Mouse (Mus musculus) frontal cortex, postnatal 10 days (tissue): ENCODE data around the gene Gcnt1.

Experiments
- DNase-seq, 2 experiments: peaks; one replicate each; pipeline ENCODE4 v3.0.0; 2022; ENCODE audit warnings: low spot score in 2 of 2, mixed read lengths in 1 of 2

Gcnt1 gene

GRCm38 (mm10) chr19:17327881-17328404 is 44.7 kb downstream of the Gcnt1 start:
- DNase-seq, result no peak

- no peak for DNase-seq
Observed at GRCm38 (mm10) chr19:17323689-17324241, 48.9 kb downstream of the Gcnt1 start.

- DNase-seq, result no peak
Observed at GRCm38 (mm10) chr19:17323006-17323688, 49.5 kb downstream of the Gcnt1 start.

- DNase-seq, result no peak
Observed at GRCm38 (mm10) chr19:17319770-17320169, 52.9 kb downstream of the Gcnt1 start.

GRCm38 (mm10) chr19:17318733-17319132 is 53.9 kb downstream of the Gcnt1 start:
- DNase-seq, result no peak

DNA sequence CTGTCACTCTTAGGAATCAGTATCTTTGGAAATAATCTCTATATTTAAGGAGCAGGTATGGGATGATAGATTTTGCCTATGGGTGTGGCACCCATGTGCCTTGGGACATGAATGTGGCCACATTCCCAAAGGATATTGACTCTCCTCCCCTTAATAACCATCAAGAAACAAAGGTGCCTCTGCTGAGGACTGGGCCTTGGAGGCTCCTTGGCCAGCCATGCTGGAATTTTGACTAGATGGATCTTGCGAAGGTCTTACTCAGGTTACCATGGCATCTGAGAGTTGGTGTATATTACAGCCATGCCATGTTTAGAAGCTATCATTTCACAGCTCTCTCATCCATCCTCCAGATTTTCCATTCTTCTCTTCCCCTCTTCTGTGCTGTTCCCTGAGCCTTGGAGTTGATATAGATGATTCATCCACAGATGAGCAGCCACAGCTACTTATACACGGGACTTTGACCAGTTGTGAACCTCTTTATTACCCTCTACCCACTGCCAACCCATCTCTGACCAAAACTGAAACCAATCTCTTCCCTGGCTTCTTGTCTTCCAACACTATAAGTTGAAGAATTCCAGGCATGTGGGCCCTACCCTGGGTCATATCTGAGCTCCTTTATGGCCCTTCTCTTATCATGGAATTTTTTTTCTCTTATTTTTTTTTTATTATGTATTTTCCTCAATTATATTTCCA is 56.2 kb downstream of the Gcnt1 start:
- no peak for DNase-seq

DNA sequence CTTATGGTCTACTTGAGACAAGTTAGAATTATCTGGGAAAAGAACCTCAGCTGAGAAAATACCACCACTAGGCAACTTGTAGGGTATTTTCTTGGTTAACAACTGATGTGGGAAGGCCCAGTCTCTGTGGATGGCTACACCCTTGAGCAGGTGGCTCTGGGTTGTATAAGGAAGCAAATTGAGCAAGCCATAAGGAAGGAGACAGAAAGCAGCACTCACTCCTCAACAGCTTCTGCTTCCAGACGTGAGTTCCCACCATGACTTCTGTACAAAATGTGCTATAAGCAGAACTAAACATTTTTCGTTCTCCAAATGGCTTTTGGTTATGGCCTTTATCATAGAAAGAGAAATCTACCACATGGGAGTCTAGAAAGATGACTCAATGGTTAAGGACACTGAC is 58.2 kb downstream of the Gcnt1 start:
- DNase-seq, result no peak

DNA sequence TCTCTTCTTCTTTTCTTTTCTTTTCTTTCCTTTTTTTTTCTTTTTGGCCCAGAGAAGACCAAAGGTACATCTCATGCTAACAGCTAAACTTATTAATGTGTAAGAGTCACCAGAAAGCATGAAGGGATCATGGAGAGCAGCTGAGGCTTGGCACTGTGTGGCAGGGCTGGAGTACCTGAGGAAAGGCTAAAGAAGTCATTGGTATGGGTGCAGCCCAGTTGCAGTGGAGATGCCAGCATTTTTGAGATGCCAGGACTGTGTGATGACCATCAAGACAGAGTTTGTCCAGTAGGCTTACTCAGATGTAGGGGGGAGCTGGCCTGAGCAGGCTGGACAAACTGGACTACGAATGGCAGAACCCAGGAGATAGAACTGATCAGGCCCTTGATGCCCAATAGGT is 58.9 kb downstream of the Gcnt1 start:
- DNase-seq, result no peak

- no peak for DNase-seq
Observed at GRCm38 (mm10) chr19:17312671-17313180, 59.9 kb downstream of the Gcnt1 start.

- no peak for DNase-seq
Observed at GRCm38 (mm10) chr19:17311501-17311900, 61.1 kb downstream of the Gcnt1 start.

DNA sequence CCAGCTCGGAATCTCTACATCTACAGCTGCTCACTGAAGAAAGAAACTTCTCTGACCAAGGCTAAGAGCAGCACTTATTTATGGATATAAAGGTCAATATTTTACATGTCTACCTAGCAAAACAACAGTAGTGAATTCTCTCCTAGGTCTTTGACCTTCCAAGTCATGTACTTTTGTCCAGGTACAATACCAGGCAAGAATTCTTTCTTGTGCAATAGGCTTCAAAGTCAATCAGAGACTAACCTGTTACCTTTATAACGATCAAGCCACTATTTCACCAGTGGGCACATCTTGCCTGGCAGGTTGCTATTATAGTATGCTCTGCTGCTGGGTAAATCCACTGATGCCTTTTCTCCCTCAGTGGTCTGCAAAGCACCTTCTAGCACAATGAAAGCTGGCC is 61.6 kb downstream of the Gcnt1 start:
- no peak for DNase-seq

DNA sequence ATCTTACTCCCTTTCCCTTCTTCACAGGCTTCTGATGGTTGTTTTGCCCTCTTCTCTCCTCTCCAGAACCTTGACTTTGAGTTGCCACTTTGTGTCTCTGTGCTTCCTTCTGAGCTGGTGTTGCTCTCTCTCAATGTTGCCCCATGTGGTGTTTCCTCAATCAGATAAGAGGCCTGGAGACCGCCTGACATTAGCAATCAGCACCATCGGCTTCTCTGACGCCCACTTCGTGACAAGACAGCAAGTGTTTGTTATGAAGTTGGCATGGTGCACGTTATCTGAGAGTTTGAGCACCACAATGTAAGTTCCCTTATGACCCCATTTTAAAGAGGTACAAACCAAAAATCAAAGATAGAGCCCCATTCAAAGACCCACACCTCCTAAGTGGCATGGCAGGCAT is 76.6 kb downstream of the Gcnt1 start:
- DNase-seq, result no peak

DNA sequence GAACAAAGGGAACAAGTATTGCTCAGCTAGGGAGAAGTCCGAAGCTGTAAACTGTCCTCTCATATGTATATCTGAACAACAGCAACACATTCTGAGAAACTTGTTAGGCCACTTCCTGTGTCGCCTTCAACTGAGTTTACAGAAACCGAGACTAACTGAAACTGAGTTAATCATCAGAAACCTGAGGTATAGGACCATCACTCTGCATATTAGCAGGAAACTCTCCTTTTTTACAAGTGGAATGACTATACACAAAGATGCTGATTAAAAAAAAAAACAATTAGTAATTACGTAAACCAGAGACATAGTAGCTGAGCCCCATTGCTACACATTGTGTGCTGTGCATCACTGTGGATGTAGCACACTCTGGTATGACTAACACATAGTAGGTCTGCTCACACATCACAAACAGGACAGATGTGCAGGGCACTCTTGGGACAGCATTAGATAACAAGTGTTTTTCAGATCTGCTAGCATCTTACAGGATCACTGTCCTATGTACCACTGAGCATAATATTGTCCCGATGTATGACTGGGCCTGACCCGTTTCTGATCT is 77.4 kb downstream of the Gcnt1 start:
- no peak for DNase-seq

DNA sequence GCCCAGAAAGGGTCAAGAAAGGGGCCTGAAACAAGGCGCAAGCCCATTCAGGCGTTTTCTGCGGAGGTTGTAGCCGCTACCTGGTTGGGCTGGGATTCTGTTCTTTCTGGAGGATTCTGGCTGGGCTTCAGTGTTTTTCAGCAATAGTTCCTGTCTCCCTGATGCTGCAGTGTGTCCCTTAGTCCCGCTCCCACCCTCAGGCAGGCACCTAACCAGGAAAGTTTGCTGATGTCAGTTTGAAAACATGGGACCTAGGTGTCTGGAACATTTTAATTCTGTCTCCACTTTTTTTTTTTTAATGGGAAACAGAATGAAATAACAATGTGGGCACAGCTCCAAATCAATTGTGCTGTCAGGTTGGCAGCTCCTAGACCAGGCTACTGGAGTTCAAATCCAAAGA is 78.5 kb downstream of the Gcnt1 start:
- DNase-seq, result no peak

- no peak for DNase-seq
Observed at GRCm38 (mm10) chr19:17289526-17289925, 83.1 kb downstream of the Gcnt1 start.

DNA sequence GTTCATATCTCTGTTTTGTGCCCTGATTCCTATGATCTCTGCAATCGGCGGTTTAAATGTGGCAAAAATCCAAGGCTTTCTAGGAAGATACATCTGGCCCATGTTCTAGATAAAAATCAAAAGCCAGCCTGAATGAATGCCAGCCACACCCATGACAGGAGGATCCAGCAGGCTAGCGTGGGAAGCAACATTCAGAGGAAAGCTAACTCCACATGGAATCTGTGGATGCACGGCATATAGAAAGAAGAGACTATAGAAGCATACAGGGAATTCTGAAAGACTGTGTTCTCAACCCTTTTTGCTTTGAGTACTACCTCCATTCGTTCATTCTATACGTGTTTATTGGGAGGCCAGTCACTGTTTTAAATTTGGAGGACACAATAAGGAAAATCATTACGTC is 86.6 kb downstream of the Gcnt1 start:
- DNase-seq, result no peak

- DNase-seq, result no peak
Observed at GRCm38 (mm10) chr19:17283317-17283716, 89.3 kb downstream of the Gcnt1 start.

DNA sequence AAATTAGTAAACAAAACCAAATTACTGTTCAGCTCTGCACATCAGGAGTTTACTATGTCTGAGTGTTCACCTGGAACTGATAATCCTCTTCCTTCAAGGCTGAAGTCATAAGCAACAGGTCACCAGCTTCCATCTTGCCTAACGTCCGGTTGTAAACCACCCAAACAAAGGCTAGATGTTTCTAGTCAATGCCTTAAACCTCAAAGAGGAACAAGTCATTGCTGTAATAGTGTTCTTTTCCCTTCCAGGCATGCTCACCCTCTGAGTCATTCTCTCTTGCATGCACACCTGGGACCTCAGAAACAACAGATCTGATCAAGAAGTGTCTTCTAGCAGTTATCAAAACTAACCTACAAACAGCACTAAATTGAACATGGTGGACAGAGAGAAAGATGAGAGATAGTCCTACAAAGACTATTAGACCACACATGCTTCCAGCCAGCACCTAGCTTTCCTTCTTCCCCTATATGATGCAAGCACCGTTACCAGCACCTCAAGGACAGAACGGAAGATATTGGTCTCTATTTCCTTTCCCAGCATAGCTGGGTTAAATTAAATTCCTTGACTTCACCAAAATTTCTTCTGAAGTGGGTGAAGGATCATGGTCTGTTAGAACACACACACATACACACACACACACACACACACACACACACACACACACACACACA is 94.1 kb downstream of the Gcnt1 start:
- no peak for DNase-seq
